In the genomic region with DNA sequence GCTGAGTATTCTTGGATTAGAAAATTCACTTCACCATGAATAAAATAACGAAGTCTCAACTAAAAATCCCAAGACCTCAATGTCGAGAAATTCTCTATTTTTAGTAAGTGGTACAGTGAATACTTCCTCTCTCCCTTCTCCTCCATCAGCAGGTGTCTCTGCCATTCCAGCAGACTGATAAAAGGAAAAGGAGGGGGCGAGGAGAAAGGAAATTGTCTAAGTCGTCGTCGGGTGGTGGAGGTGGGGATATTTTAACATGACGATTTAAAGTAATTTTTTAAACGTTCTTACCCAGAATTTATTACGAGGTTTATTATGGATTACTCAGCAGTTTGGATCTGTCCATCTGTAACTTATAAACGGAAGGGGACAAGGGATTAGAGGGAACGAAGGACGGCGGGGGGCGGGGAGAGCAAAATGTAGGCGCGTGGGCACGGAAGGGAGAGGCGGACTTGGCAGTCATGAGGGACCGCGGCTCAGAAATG, we compare ENCODE assay signal across 8 mouse cellular contexts. TPM values are rescaled to one million over a fixed set of nuclear protein-coding genes. Genes with fewer than 3 reads are reported as not detected.
DNase-seq lines count a peak whose midpoint lies in the region; ATAC-seq and TF ChIP-seq lines count a peak whose summit lies in the region.

No protein-coding gene starts in this region.

- peak overlapping the region; percentile 73 for H3K4me3 ChIP-seq in kidney, embryonic 14.5 days (ENCODE audit: low read length)
- peak overlapping the region; percentile 87 for H3K4me3 ChIP-seq in bone marrow macrophage, adult 2 months (ENCODE audit: insufficient read depth, low read length)
- H3K4me3 ChIP-seq in forebrain, embryonic 14.5 days (ENCODE audit: low read depth, low read length), result peak overlapping the region; percentile 79
- H3K4me3 ChIP-seq in liver, embryonic 13.5 days (replicated peaks), result peak overlapping the region; percentile 74
- H3K4me3 ChIP-seq in stomach, postnatal 0 days (ENCODE audit: low read depth, low read length), result peak overlapping the region; percentile 73

- no peaks in the 10 kb centered on the region for H3K36me3 ChIP-seq in kidney, embryonic 14.5 days (ENCODE audit: control insufficient read depth, insufficient read depth, low read length)
- no peaks in the 10 kb centered on the region for H3K36me3 ChIP-seq in forebrain, embryonic 14.5 days (ENCODE audit: control insufficient read depth, insufficient read depth, low read length)
- H3K36me3 ChIP-seq in liver, embryonic 13.5 days, result no peaks in the 10 kb centered on the region
- H3K36me3 ChIP-seq in stomach, postnatal 0 days (ENCODE audit: control insufficient read depth, insufficient read depth, low read length), result no peaks in the 10 kb centered on the region

- WGBS in kidney, embryonic 14.5 days, result 5% methylated on average over 20 of the region's 20 CpGs
- 5% methylated on average over 20 of the region's 20 CpGs for WGBS in forebrain, embryonic 14.5 days
- WGBS in liver, embryonic 13.5 days (ENCODE audit: insufficient replicate concordance), result 4% methylated on average over 20 of the region's 20 CpGs
- 3% methylated on average over 20 of the region's 20 CpGs for WGBS in stomach, postnatal 0 days

- H3K27ac ChIP-seq in kidney, embryonic 14.5 days (ENCODE audit: low read depth, low read length), result no peak overlapping the region
- H3K27ac ChIP-seq in bone marrow macrophage, adult 2 months (ENCODE audit: insufficient read depth, low read depth, low read length), result no peak overlapping the region
- peak overlapping the region; percentile 85 for H3K27ac ChIP-seq in forebrain, embryonic 14.5 days (ENCODE audit: low read depth, low read length)
- H3K27ac ChIP-seq in liver, embryonic 13.5 days, result no peak overlapping the region
- no peak overlapping the region for H3K27ac ChIP-seq in stomach, postnatal 0 days (replicated peaks)

- no peaks in the 10 kb centered on the region for H3K4me1 ChIP-seq in kidney, embryonic 14.5 days (ENCODE audit: control insufficient read depth, insufficient read depth, low read length)
- peaks cover 2% of the 10 kb centered on the region for H3K4me1 ChIP-seq in bone marrow macrophage, adult 2 months (ENCODE audit: control insufficient read depth, insufficient read depth, low read length)
- no peaks in the 10 kb centered on the region; the same call in 1 of the 2 replicates for H3K4me1 ChIP-seq in forebrain, embryonic 14.5 days (ENCODE audit: control insufficient read depth, insufficient read depth, low read length)
- H3K4me1 ChIP-seq in liver, embryonic 13.5 days (replicated peaks), result peaks cover 11% of the 10 kb centered on the region
- H3K4me1 ChIP-seq in stomach, postnatal 0 days (replicated peaks; ENCODE audit: control insufficient read depth, insufficient read depth), result no peaks in the 10 kb centered on the region

- no peaks in the 10 kb centered on the region for H3K9me3 ChIP-seq in kidney, embryonic 14.5 days (ENCODE audit: control insufficient read depth, low read length)
- H3K9me3 ChIP-seq in forebrain, embryonic 14.5 days (replicated peaks; ENCODE audit: control insufficient read depth, low read length), result no peaks in the 10 kb centered on the region
- no peaks in the 10 kb centered on the region for H3K9me3 ChIP-seq in liver, embryonic 13.5 days (replicated peaks)
- no peaks in the 10 kb centered on the region for H3K9me3 ChIP-seq in stomach, postnatal 0 days (ENCODE audit: control insufficient read depth, low read length)

- no peak for TF ChIP-seq EP300 in stomach, postnatal 0 days (optimal IDR thresholded peaks at IDR 0.05)

- ATAC-seq in kidney, embryonic 14.5 days (ENCODE audit: low FRiP score, low TSS enrichment), result no peak
- ATAC-seq in forebrain, embryonic 14.5 days, result peak; percentile 8; the same call in 1 of the 2 replicates
- ATAC-seq in liver, embryonic 13.5 days (ENCODE audit: low read depth), result no peak
- no peak for ATAC-seq in stomach, postnatal 0 days (ENCODE audit: low FRiP score, low TSS enrichment)

- no peak for TF ChIP-seq CTCF in bone marrow macrophage, adult 2 months (IDR thresholded peaks at IDR 0.05; ENCODE audit: low read depth, low read length)
- no peak for TF ChIP-seq CTCF in stomach, postnatal 0 days (IDR thresholded peaks at IDR 0.05; ENCODE audit: low read depth)

- peak overlapping the region; percentile 70; the same call in 1 of the 2 replicates for H3K9ac ChIP-seq in kidney, embryonic 14.5 days (ENCODE audit: low read depth, low read length)
- H3K9ac ChIP-seq in forebrain, embryonic 14.5 days (ENCODE audit: low read length), result peak overlapping the region; percentile 90
- H3K9ac ChIP-seq in liver, embryonic 13.5 days, result peak overlapping the region; percentile 76
- peak overlapping the region; percentile 87 for H3K9ac ChIP-seq in stomach, postnatal 0 days (ENCODE audit: low read length)

- peak overlapping the region; percentile 64 for H3K4me2 ChIP-seq in kidney, embryonic 14.5 days (replicated peaks; ENCODE audit: low read depth, low read length)
- peak overlapping the region; percentile 90 for H3K4me2 ChIP-seq in forebrain, embryonic 14.5 days (ENCODE audit: low read length)
- peak overlapping the region; percentile 96 for H3K4me2 ChIP-seq in liver, embryonic 13.5 days
- H3K4me2 ChIP-seq in stomach, postnatal 0 days (replicated peaks; ENCODE audit: low read depth), result peak overlapping the region; percentile 95

- no peak for TF ChIP-seq POLR2A in bone marrow macrophage, adult 2 months (IDR thresholded peaks at IDR 0.05; ENCODE audit: borderline replicate concordance, low read depth, low read length)

- DNase-seq in kidney, postnatal 36 days, result no peak
- DNase-seq in forebrain, embryonic 14.5 days (ENCODE audit: low spot score), result peak; percentile 42
- DNase-seq in liver, embryonic 13.5 days, result no peak
- peak; percentile 60 for DNase-seq in stomach, postnatal 0 days (ENCODE audit: low spot score)
- DNase-seq in thymus, postnatal 0 days (ENCODE audit: low spot score), result no peak
- DNase-seq in lung, adult 18-20 months, result no peak

- H3K27me3 ChIP-seq in kidney, embryonic 14.5 days (ENCODE audit: control insufficient read depth, insufficient read depth, low read length), result no peaks in the 10 kb centered on the region
- no peaks in the 10 kb centered on the region for H3K27me3 ChIP-seq in forebrain, embryonic 14.5 days (replicated peaks; ENCODE audit: control insufficient read depth, insufficient read depth, low read length)
- H3K27me3 ChIP-seq in liver, embryonic 13.5 days, result peaks cover 43% of the 10 kb centered on the region
- no peaks in the 10 kb centered on the region for H3K27me3 ChIP-seq in stomach, postnatal 0 days (ENCODE audit: control insufficient read depth, insufficient read depth, low read length)

RNA-seq across cellular contexts. Expression of gene Hectd2, which starts 0.8 kb away (rescaled TPM):
- 2.3 and 3.2 TPM in 2 replicates for polyA plus RNA-seq in kidney, embryonic 14.5 days (2014; fragmentation: Nextera tagmentation; extraction: Ambion mirVana)
- polyA plus RNA-seq in bone marrow macrophage, adult 2 months (2012; ENCODE audit: insufficient read depth, insufficient read length, missing spikeins), result 2.3 and 4.2 TPM in 2 replicates
- 14.4 and 14.5 TPM in 2 replicates for polyA plus RNA-seq in forebrain, embryonic 14.5 days (2014; fragmentation: Nextera tagmentation; extraction: Ambion mirVana)
- 0.35 and 0.46 TPM in 2 replicates for polyA plus RNA-seq in liver, embryonic 13.5 days (2015; fragmentation: Nextera tagmentation; extraction: Ambion mirVana)
- polyA plus RNA-seq in stomach, postnatal 0 days (2015; fragmentation: Nextera tagmentation; extraction: Ambion mirVana), result 1.4 TPM in 2 replicates
- 3.1 and 3.3 TPM in 2 replicates for polyA plus RNA-seq in thymus, postnatal 0 days (2015; fragmentation: Nextera tagmentation; extraction: Ambion mirVana)

Comparison
In these comparisons a context has a peak if more than half of its experiments do, and no peak if none do; other contexts are left out.
1. DNase-seq: peak in forebrain, embryonic 14.5 days (single experiment) and stomach, postnatal 0 days (single experiment); none in kidney, postnatal 36 days (0 of 2), liver, embryonic 13.5 days (single experiment), thymus, postnatal 0 days (single experiment) and lung, adult 18-20 months (0 of 2).
2. Peak in every context shown above with its lines, with median percentiles within 50 percentile points of each other: H3K4me2 ChIP-seq, H3K4me3 ChIP-seq and H3K9ac ChIP-seq.